9 mouse cellular contexts compared by ENCODE assay signal in genomic region chr8:11278101-11278611, GRCm38 (mm10). TPM values are rescaled to one million over a fixed set of nuclear protein-coding genes. Genes with fewer than 3 reads are reported as not detected.
DNase-seq lines count a peak whose midpoint lies in the region; ATAC-seq and TF ChIP-seq lines count a peak whose summit lies in the region.
"Had no signal": no experiment of that assay in that cellular context is flagged by ENCODE, and none has a peak within 500 bp of the region (broad histone marks: within the 10 kb centered on the region; RNA-seq: fewer than 3 reads in every experiment).

No protein-coding gene starts in this region.

- intact Hi-C loops in heart, adult 2 months (cut with DNase I), result loop anchor here (2.0 kb wide), 3 partner anchors 17 to 31 kb away; no protein-coding TSS in a partner anchor

- no peak for TF ChIP-seq EP300 in heart, adult 2 months (IDR thresholded peaks at IDR 0.05; ENCODE audit: insufficient read depth, low read depth, low read length)

- TF ChIP-seq CTCF in spleen, adult 2 months (IDR thresholded peaks at IDR 0.05; ENCODE audit: extremely low read depth, insufficient read depth, insufficient read length, insufficient replicate concordance), result no peak
- no peak for TF ChIP-seq CTCF in heart, adult 2 months (IDR thresholded peaks at IDR 0.05)

- H3K4me1 ChIP-seq in spleen, adult 2 months (ENCODE audit: control insufficient read depth, insufficient read depth, insufficient read length), result no peaks in the 10 kb centered on the region
- H3K4me1 ChIP-seq in heart, adult 2 months (ENCODE audit: control insufficient read depth, insufficient read depth, low read length), result peaks cover 62% of the 10 kb centered on the region
- peaks cover 90% of the 10 kb centered on the region for H3K4me1 ChIP-seq in kidney, embryonic 15.5 days
- H3K4me1 ChIP-seq in forebrain, embryonic 12.5 days, result peaks cover 31% of the 10 kb centered on the region

- no peak for DNase-seq in spleen, adult 2 months (ENCODE audit: low read depth in 1 of 2, low spot score in 2 of 2)
- no peak for DNase-seq in spleen, postnatal 36 days (ENCODE audit: low spot score in 2 of 2)
- DNase-seq in heart, adult 2 months, result peak; percentile 75 to 77
- DNase-seq in thymus, postnatal 0 days (ENCODE audit: low spot score), result no peak
- DNase-seq in urinary bladder, adult 18-20 months (ENCODE audit: low spot score in 2 of 2), result no peak

- no peak overlapping the region for H3ac ChIP-seq in myocyte (ENCODE audit: control insufficient read depth, insufficient read length)

- no peak for TF ChIP-seq POLR2A in spleen, adult 2 months (IDR thresholded peaks at IDR 0.05; ENCODE audit: low read depth, low read length)
- no peak for TF ChIP-seq POLR2A in heart, adult 2 months (IDR thresholded peaks at IDR 0.05; ENCODE audit: insufficient read depth, low read depth, low read length)
- no peak for TF ChIP-seq POLR2A in myocyte (IDR thresholded peaks at IDR 0.05; ENCODE audit: insufficient read length, low read depth)

- H3K9me3 ChIP-seq in kidney, embryonic 15.5 days (replicated peaks), result no peaks in the 10 kb centered on the region
- no peaks in the 10 kb centered on the region for H3K9me3 ChIP-seq in forebrain, embryonic 12.5 days

- peak overlapping the region; percentile 45; the same call in 1 of the 2 replicates for H3K4me2 ChIP-seq in kidney, embryonic 15.5 days
- H3K4me2 ChIP-seq in myocyte (ENCODE audit: low read depth), result peak overlapping the region; percentile 59
- no peak overlapping the region for H3K4me2 ChIP-seq in forebrain, embryonic 12.5 days

- H3K27ac ChIP-seq in spleen, adult 2 months (ENCODE audit: insufficient read depth, low read length), result 0 out of 2 replicates have a peak overlapping the region, but pooled peaks have one; percentile 33
- H3K27ac ChIP-seq in heart, adult 2 months, result peak overlapping the region; percentile 78
- H3K27ac ChIP-seq in kidney, embryonic 15.5 days, result peak overlapping the region; percentile 79
- H3K27ac ChIP-seq in forebrain, embryonic 12.5 days, result no peak overlapping the region
- H3K27ac ChIP-seq: liver, embryonic 14.5 days had no signal

- H3K9ac ChIP-seq in heart, adult 2 months (ENCODE audit: low read depth, low read length), result no peak overlapping the region
- H3K9ac ChIP-seq in kidney, embryonic 15.5 days, result 0 out of 2 replicates have a peak overlapping the region, but pooled peaks have one; percentile 26
- no peak overlapping the region for H3K9ac ChIP-seq in forebrain, embryonic 12.5 days
- H3K9ac ChIP-seq: liver, embryonic 14.5 days had no signal

- H3K27me3 ChIP-seq in spleen, adult 2 months (ENCODE audit: control insufficient read depth, insufficient read depth, low read length), result no peaks in the 10 kb centered on the region
- no peaks in the 10 kb centered on the region for H3K27me3 ChIP-seq in heart, adult 2 months (ENCODE audit: control insufficient read depth, insufficient read depth, low read length)
- no peaks in the 10 kb centered on the region for H3K27me3 ChIP-seq in kidney, embryonic 15.5 days
- no peaks in the 10 kb centered on the region for H3K27me3 ChIP-seq in myocyte (ENCODE audit: control insufficient read depth, insufficient read depth, insufficient read length)
- no peaks in the 10 kb centered on the region for H3K27me3 ChIP-seq in forebrain, embryonic 12.5 days

- no peak for ATAC-seq in kidney, embryonic 15.5 days (replicated peaks; ENCODE audit: low FRiP score)
- ATAC-seq in forebrain, embryonic 12.5 days (ENCODE audit: low FRiP score), result no peak

- WGBS in spleen, adult 2 months, result 17% methylated on average over 4 of the region's 4 CpGs
- 6% methylated on average over 4 of the region's 4 CpGs for WGBS in heart, adult 2 months
- WGBS in kidney, embryonic 15.5 days, result 45% methylated on average over 4 of the region's 4 CpGs
- 56% methylated on average over 4 of the region's 4 CpGs for WGBS in forebrain, embryonic 12.5 days

- H3K36me3 ChIP-seq in spleen, adult 2 months (ENCODE audit: control insufficient read depth, insufficient read depth, low read length), result no peaks in the 10 kb centered on the region
- H3K36me3 ChIP-seq in heart, adult 2 months (ENCODE audit: control insufficient read depth, insufficient read depth, low read length), result peaks cover 22% of the 10 kb centered on the region
- H3K36me3 ChIP-seq in kidney, embryonic 15.5 days, result 0 out of 2 replicates have a peak, but pooled peaks cover 10% of the 10 kb centered on the region
- no peaks in the 10 kb centered on the region for H3K36me3 ChIP-seq in myocyte (ENCODE audit: control insufficient read depth, insufficient read depth)
- no peaks in the 10 kb centered on the region for H3K36me3 ChIP-seq in forebrain, embryonic 12.5 days (replicated peaks)

- no peak overlapping the region for H3K4me3 ChIP-seq in spleen, adult 2 months (ENCODE audit: extremely low read depth, insufficient read depth, insufficient read length)
- H3K4me3 ChIP-seq in heart, adult 2 months, result peak overlapping the region; percentile 17; the same call in 1 of the 2 replicates
- no peak overlapping the region for H3K4me3 ChIP-seq in kidney, embryonic 15.5 days (replicated peaks)
- no peak overlapping the region for H3K4me3 ChIP-seq in myocyte
- no peak overlapping the region for H3K4me3 ChIP-seq in forebrain, embryonic 12.5 days (replicated peaks)

- H3K79me2 ChIP-seq in heart, adult 2 months (replicated peaks; ENCODE audit: control insufficient read depth, insufficient read depth, low read length), result peaks cover 6% of the 10 kb centered on the region
- H3K79me2 ChIP-seq in myocyte (ENCODE audit: control insufficient read depth, insufficient read depth), result no peaks in the 10 kb centered on the region

TF ChIP-seq in myocyte, 11 proteins besides CTCF, POLR2A, EP300 and RAD21:
- TF ChIP-seq MYOD1 (IDR thresholded peaks at IDR 0.05; ENCODE audit: control insufficient read depth in 1 of 3, insufficient read length in 2 of 3, low read depth in 2 of 3) (peak in 2 of 3 experiments; percentile 6 to 21), MAX (IDR thresholded peaks at IDR 0.05; ENCODE audit: low read depth) (no peak)

RNA-seq across cellular contexts. Expression of gene Col4a2, which starts 34.4 kb away (rescaled TPM):
- polyA plus RNA-seq in spleen, adult 2 months (2012; rRNA removed), result 36.0 and 40.8 TPM in 2 replicates
- 100 to 1,000 TPM; 139 to 172 TPM for total RNA-seq in heart, adult 2 months (2021)
- 104 and 139 TPM in 2 replicates for polyA plus RNA-seq in heart, adult 2 months (2012; rRNA removed)
- polyA plus RNA-seq in kidney, embryonic 15.5 days (2015; fragmentation: Nextera tagmentation; extraction: Ambion mirVana), result 108 and 116 TPM in 2 replicates
- polyA plus RNA-seq in myocyte (2012; fragmentation: generic; extraction: Trizol), result 47.3 TPM
- polyA plus RNA-seq in thymus, postnatal 0 days (2015; fragmentation: Nextera tagmentation; extraction: Ambion mirVana), result 25.4 and 27.8 TPM in 2 replicates
- 50.0 and 51.3 TPM in 2 replicates for polyA plus RNA-seq in forebrain, embryonic 12.5 days (2016; fragmentation: Nextera tagmentation; extraction: Ambion mirVana)

RNA-seq across cellular contexts. Expression of gene Col4a1, which starts 34.5 kb away (rescaled TPM):
- 111 and 123 TPM in 2 replicates for polyA plus RNA-seq in spleen, adult 2 months (2012; rRNA removed)
- 100 to 1,000 TPM; 221 to 311 TPM for total RNA-seq in heart, adult 2 months (2021)
- polyA plus RNA-seq in heart, adult 2 months (2012; rRNA removed), result 258 and 384 TPM in 2 replicates
- polyA plus RNA-seq in kidney, embryonic 15.5 days (2015; fragmentation: Nextera tagmentation; extraction: Ambion mirVana), result 297 and 335 TPM in 2 replicates
- polyA plus RNA-seq in myocyte (2012; fragmentation: generic; extraction: Trizol), result 34.8 TPM
- 56.0 and 57.0 TPM in 2 replicates for polyA plus RNA-seq in thymus, postnatal 0 days (2015; fragmentation: Nextera tagmentation; extraction: Ambion mirVana)
- polyA plus RNA-seq in forebrain, embryonic 12.5 days (2016; fragmentation: Nextera tagmentation; extraction: Ambion mirVana), result 100 and 102 TPM in 2 replicates

Comparison
In these comparisons a context has a peak if more than half of its experiments do, and no peak if none do; other contexts are left out.
1. DNase-seq: peak in heart, adult 2 months (2 of 2); none in spleen, adult 2 months (0 of 2), spleen, postnatal 36 days (0 of 2), thymus, postnatal 0 days (single experiment) and urinary bladder, adult 18-20 months (0 of 2).